Mouse (Mus musculus): ENCODE results near the gene Map2k7.
A peak's percentile ranks its signal among the peaks of the same experiment; 100 is the strongest.

The Map2k7 gene

DNA sequence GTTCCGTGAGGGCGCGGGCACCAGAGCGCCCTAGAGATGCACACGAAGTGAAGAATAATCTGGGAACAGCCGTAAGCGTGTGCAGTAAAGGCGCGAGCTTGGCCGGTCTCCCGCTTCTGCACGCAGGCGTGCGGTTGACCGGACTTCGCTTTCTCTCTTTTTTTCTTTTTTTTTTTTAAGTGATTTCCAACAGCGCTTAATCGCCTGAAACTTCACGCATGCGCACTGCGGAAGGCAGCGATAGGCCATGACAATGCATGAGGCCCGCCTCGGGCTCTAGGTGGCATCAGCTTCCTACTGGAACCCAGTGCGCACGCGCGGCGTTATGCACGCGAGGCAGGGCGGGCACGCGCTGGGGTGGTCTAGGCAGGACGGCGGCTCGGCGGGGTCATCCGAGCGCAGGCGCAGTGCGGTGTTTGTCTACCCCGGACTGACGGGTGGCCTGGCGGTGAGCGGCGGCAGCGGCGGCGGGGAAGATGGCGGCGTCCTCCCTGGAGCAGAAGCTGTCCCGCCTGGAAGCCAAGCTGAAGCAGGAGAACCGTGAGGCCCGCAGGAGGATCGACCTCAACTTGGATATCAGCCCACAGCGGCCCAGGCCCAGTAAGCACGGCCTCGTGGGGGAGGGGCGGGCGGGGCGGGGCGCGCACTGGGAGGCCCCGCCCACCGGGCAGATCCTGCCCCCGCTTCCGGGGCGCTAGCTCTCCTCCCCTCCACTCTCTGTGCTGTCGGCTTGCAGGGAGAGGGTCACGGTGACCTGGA is at the start of gene Map2k7, which contains the start of gene Gm49320:
Gene Map2k7, plus strand, starts transcription at position 307 of the 759 bp plus-strand sequence.
Gene Gm49320, plus strand, starts transcription at position 432 of the 759 bp plus-strand sequence.
- DNase-seq (ENCODE audit: low read depth, low spot score), result peak; percentile 98

DNA sequence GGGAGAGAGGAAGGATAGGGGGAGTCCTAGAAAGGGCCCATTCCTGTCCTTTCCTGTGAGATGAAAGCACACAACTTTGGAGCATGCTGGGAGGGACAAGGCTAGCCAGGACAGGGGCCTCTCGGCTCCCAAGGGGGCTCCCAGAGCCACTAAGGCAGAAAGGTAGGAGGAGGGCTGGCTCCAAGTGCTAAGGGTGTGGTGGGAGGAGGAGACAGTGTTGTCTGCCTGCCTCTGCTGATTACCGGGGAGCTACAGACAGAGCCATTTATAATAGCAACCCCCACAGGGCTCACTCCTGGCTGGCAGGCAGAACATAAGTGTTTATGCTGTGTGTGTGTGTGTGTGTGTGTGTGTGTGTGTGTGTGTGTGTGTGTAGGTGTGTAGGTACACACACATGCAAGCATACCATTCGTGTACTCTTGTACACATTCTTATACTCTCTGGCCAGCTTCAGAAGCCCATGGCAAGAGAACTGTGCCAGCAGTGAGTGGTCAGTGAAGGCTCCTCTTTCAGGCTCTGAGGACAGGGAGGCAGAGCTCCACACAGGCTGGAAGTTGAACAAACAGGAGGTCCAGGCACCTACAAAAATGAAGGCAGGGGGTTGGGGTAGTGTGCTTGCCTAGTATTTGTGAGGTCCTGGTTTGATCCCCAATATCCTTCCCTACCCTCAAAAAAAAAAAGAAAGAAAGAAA is 49.4 kb upstream of the Map2k7 start:
- no peak for DNase-seq (ENCODE audit: low read depth, low spot score)

DNA sequence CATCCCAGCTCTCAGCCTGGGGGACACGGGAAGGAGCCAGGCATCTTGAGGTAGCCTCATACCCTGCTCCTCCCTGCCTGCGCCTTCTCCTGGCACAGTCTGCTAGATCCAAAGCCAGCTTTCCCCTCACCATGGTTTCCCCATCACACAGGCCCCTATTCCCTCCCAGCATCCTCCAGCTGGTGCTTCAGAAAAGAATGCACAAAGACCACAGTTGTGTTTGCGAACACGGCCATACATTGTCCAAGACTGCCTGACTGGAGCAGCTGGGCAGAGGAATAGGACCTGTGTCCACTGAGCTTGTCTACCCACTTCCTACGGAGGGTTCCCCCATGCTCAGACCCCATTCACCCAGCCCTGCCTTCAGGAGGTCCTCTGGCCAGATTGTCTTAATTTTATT is 46.2 kb upstream of the Map2k7 start:
- DNase-seq (ENCODE audit: low read depth, low spot score), result peak; percentile 77

DNA sequence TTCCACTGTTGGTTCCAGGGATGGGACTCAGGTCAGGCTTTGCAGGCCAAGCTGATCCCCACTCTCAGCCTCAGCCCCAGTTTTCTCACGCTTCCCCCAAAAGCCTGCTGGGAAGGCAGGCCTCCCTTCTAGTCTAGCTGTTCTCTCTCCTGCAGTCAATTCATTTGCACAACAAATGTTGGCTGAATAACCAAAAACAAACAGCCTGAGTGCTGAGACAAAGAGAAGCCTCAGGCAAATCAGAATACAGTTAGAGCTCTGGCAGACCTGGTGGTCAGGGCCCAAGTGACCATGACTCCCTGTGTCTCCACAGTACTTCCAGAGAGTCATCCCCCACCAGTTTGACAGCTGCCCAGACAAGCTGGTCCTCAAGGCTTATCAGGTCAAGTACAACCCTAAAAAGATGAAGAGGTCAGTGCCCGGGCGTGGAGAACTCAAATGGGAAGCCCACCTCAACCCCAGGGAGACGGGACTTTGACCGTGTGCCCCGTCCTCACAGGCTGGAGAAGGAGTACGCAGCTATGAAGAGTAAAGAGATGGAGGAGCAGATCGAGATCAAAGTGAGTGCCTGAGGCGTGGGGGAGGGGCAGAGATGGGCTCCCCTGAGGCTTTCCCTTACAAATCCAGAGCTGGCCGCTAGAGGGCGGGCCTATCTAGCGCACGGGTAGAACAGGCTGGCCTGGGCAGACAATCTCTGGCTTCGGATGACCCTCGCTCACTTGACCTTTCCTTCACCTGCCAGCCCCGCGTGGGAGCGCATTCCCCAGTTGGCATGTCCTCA is 45.5 kb upstream of the Map2k7 start:
- no peak for DNase-seq (ENCODE audit: low read depth, low spot score)

DNA sequence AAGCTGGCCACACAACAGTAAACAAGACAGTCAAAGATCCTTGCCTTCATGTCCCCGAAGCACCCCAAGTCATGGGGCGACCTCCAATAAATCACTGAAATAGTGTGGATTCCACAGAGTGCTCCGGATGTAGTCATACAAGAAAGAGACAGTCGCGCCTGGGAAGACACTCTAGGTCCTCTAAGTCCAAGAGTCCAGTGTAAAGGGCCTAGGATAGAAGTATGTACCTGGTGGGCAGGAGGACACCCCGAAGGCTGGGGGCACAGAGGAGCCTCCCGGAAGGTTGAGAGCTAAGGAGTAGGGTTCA is 45.0 kb upstream of the Map2k7 start:
- DNase-seq (ENCODE audit: low read depth, low spot score), result no peak

DNA sequence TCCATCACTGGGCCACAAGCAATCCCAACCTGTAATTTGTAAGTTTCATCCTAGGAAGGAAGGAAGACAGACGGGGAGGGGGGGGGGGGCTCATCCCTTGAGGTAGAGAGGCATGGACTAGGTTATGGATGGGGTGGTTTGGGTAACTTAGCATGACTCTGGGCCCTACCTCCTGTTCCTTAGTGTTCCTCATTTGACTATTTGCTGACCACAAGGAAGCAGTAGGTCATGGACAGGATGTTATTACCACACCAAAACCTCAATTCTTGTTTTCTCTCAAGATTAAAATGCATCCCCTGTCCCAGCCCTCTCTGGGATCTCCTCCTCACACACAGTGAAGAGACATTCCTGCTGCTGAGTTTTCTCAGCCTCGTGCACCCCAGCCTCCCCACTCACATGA is 37.2 kb upstream of the Map2k7 start:
- DNase-seq (ENCODE audit: low read depth, low spot score), result no peak

DNA sequence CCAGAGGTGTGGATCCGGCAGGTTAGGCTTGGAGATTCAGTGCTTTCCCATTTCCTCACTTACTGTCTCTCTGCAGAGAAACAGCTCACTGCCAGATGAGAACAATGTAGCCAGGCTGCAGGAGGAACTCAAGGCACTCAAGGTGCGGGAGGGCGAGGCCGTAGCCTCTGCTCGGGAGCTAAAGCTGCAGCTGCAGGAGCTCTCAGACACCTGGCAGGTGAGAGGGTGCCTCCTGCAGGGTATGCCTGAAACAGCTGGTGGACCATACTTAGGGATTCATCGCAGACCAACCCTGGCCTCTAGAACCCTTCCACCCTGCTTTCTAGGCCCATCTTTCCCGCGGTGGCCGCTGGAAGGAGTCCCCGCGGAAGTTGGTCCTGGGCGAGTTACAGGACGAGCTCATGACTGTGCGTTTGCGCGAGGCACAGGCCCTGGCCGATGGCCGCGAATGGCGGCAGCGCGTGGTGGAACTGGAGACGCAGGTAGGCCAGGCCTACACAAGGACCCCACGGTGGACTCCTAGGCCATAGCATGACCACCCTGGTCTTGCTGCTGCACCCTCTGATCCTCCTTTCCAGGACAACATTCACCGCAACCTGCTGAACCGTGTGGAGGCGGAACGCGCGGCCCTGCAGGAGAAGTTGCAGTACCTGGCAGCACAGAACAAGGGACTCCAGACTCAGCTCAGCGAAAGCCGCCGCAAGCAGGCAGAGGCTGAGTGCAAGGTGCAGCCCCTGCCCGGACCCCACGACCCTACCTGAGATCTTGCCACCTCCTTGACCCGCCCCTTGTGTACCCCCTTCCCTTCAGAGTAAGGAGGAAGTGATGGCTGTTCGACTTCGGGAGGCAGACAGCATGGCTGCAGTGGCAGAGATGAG is 33.1 kb upstream of the Map2k7 start:
- DNase-seq (ENCODE audit: low read depth, low spot score), result no peak

DNA sequence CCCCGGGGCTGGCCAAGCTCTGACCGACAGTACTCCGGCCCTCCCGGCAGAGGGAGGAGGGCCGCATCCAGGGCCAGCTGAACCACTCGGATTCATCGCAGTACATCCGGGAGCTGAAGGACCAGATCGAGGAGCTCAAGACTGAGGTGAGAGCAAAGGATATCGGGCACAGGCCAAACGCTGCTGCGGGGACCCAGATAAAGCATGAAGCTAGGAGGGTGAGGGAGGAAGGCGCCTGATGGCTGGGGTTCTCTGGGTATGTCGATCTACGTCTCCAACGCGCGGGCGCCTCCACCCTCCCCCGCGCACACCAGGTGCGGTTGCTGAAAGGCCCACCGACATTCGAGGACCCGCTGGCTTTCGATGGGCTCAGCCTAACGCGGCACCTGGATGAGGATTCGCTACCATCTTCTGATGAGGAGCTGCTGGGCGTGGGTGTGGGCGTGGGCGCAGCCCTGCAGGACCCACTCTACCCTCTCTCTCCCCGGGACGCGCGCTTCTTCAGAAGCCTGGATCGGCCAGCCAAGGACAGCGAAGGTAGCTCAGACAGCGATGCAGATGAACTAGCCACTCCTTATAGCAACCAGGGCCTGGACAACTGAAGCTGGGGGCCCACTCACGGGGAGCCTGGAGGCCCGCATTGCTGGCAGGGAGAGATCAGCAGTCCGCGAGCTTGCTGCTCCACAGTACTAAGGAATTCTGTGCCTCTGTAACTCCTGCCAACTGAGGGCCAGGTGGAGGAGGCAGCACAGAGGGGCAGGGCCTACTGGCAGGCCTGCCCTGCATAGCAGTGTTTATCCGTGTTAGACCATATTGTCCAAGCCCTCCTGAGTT is 32.1 kb upstream of the Map2k7 start:
- no peak for DNase-seq (ENCODE audit: low read depth, low spot score)

DNA sequence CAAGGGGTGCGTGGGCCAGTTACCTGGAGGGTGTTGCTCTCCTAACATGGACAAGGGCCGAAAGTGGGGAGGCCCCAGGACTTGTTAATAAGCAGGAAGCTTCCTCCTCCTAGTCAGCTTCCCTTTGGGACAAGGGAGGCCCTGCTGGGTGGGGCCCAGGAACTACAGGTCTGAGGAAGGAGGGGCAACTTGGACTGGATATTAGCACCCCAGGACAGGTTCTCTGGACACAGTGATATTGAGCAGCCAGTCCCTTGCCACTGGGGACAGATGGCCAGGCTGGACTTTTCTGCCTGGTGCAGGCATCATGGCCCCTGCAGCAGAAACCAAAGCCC is 31.6 kb upstream of the Map2k7 start:
- no peak for DNase-seq (ENCODE audit: low read depth, low spot score)

DNA sequence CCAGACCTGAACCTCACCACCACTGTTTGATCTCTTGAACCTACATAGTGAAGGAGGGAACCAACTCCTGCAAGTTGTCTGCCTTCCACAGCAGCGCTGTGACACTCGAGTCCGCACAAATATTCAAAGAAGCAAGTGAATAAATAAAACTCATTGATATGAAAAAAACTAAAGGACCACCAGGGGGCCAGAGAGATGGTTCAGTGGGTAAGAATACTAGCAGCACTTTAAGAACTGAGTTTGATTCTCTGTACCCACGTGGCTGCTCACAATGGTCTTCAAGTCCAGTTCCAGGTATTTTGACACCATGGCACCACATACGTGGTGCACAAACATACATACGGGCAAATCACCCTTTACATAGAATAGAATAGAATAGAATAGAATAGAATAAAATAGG is 27.4 kb upstream of the Map2k7 start:
- no peak for DNase-seq (ENCODE audit: low read depth, low spot score)

DNA sequence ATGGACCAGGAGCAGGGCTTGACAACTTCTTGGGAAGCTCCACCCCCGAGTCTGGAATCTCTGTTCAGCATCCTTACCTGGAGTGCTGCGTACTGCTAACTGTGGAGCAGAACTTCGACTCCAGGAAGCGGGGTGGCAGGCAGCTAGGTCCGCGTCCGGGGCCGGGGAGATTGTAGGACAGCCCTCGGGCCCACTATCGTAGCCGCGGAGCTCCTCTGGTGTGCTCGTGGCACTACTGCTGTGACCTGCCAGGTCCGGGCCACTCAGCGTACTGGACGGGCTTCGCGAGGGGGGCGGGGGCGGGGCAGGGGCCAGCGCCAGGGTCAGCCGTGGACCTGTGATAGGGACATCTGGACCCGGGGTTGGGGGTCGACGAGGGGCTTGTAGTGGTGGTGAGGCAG is 25.7 kb upstream of the Map2k7 start:
- DNase-seq (ENCODE audit: low read depth, low spot score), result no peak

DNA sequence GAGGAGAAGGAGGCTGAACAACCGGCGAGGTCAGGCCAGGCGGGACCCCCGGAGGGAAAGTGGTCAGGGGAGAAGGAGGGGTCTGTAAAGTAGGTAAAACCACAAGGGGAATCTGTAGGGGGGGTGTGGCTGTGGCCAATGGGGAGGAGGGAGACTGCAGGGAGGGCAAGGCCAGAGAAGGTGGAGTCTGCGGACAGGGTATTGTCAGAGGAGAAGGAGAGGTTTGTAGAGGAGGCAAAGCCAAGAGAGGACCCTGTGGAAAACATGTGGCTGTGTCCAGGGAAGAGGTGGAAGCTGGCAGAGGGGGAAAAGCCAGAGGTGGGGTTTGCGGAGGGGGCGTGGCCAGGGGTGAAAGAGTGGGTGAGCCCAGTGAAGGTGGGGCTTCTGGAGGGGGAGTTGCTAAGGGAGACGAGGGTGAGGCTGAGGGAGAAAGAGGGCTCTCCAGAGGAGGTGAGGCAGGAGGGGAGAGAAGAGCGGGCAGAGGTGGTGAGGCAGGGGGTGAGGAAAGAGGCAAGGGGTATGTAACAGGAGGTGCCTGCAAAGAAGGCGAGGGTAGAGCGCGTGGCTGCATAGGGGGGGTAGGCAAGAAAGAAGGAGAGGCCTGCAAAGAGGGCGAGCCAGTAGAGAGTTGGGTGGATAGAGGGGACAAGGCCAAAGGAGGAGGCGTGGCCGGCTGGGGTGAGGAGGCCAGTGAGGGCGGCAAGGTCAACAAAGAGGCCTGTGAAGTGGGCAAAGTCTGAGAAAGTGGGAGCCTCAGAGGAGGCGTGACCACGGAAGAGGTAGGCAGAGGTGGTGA is 25.1 kb upstream of the Map2k7 start:
- no peak for DNase-seq (ENCODE audit: low read depth, low spot score)

DNA sequence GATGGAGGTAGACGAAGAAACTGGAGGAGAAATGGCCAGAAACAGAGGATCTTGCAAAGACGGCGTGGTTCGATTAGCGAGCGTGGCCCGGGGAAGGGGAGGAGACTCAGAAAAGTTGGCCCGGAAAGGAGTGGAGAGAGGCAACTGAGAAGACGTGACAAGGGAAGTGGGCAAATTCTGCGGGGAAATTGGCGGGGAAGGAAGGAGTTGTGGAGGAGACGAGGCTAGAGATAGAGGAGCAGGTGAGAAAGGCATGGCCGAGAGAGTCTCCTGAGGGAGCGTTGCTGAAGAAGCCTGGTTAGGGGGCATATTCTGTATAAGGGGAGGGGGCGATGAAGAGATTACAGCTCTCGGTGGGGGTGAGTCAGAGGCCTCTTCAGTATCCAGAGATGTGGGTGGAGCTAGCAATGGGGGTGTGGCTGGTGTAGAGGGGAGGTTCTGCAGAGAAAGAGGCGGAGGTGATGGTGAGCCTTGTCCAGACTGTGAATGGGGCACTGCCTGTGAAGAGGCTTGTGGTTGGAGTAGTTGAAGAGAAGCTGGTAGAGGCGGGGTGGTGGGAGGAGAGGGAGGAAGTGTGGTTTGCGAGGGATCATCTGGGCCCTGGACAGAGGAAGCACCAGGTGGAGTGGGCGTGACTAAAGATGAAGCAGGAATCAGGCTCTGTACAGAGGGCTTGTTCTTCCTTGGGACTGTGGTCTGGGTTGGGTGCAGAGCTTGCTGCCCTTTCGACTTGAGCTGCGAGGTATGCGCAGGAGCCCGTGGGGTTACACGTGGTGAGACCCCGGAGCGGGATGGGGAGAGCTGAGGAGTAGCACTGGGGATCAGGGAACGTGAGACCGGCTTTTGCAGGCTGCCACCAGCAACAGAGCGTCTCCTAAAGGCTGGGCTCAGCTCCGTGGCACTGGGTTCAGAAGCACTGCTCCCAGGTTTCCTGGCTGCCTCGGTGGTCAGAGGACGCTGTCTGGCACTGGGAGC is 24.2 kb upstream of the Map2k7 start:
- no peak for DNase-seq (ENCODE audit: low read depth, low spot score)

DNA sequence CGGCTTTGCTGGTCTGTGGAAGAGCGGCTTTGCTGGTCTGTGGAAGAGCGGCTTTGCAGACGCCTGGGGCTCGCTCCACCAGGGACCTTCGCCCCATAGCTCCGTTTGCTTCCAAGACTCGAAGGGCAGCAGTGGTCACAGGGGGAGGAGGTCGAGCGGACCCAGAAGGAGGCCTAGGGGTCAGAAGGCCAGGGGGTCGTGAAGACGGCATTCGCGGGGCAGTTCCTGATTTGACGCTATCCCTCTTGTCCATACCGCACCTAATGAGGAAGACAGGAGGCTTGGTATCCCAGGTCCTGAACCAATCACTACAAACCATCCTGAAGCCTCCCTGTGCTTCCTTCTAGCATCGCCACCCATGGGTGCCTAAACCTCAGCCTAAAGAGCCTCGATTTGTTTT is 22.2 kb upstream of the Map2k7 start:
- no peak for DNase-seq (ENCODE audit: low read depth, low spot score)

DNA sequence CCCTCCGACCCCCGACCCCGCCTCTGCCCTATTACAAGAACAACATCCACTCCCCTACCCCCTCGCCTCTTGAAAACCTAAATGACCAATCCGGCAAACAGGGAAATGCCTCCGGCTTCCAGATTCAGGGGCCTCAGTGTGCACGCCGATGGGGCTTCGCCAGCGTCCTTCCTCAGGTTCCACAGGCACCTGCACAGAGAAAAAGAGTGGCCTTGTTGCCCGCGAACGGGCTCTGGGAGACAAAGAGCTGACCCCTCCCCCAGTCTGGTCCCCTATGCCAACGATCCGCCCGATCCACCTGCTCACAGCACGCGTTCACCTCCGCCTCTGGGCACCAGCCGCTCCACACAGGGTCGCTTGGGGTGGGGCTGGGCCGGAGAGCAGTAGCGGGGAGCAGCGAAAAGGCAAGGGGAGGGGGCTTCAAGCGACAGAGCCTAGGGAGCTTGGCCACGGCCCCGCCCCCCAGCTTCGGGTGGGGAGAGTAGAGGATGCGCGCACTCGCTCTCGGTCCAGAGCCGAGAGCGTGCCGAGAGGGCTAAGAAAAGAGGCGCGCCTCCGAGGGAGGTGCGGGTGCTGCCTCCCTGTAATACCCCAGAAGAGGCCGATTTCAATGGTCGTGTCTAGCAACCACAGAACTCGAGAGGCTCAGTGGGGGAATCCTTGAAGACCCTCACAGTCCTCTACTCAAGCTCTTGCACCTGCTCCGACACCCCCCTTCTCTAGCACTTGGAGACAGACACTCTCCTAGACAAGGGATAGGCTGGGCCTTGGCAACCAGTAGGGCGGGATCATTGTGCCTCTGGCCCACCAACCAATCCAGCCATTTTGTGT is 21.5 kb upstream of the Map2k7 start, which contains the start of gene Prr36:
Gene Prr36, minus strand, starts transcription at position 669 of the 831 bp plus-strand sequence.
- peak; percentile 71 for DNase-seq (ENCODE audit: low read depth, low spot score)

DNA sequence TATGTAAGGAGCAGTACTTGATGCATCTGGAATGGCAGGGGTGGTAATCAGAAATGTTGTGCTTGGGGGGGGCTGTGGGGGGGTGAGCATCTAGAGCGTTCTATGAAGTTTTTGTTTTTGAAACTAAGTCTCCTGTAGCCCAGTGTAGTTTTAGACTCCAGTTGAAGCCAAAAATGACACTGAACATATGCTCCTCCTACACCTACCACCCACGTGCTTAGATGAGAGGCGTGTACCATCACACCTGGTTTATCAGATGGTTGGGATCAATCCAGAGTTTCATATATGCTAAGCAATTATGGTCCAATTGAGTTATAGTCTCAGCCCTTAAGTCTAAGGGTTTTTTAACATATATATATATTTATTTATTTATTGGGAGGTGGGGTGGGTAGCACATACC is 18.9 kb upstream of the Map2k7 start:
- DNase-seq (ENCODE audit: low read depth, low spot score), result no peak

DNA sequence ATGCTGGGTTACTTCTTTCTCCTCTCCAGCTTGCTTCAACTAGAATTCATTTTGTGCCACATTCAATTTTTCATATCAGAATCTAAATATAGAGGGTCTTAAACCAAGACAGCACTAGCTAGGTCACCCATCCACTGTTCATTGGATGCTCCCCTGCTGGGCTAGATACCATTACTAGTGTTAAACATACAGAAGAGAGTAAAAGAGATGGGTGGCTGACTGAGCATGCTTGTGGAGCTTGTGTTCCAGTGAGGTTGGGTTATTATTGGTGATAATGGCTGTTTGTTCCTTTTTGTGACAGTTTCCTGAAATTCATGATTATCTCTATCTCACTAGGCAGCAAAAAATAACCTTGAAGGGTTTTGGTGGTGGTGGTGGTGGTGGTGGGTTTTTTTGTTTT is 16.5 kb upstream of the Map2k7 start:
- no peak for DNase-seq (ENCODE audit: low read depth, low spot score)

DNA sequence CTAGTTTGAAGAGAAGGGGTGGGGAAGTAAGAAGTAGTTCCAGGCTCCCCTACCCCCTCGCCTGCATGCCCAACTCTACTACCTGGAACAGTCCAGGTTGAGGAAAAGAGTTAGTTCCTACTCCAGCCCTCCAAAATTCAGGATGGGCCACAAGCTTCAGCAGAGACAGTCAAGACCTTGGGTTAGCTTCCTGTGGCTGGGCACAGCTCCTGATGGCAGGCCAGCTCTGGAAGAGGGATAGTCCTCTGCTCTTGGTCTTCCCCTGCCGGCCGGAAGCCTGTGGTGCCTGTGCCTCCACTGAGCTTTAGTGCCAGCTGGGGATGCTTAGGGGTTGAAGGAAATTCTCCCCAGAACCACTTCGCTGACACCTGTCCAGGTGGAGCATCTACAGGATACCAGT is 12.2 kb upstream of the Map2k7 start:
- no peak for DNase-seq (ENCODE audit: low read depth, low spot score)
